Mouse (Mus musculus): ENCODE measurements around the gene Pcolce2. TPM values are rescaled to one million over a fixed set of nuclear protein-coding genes. Genes with fewer than 3 reads are reported as not detected.
A peak's percentile ranks its signal among the peaks of the same experiment; 100 is the strongest.

Pcolce2 gene
- 1.00 and 1.3 TPM in 2 replicates for polyA plus RNA-seq (2015; fragmentation: Nextera tagmentation; extraction: Ambion mirVana)

DNA sequence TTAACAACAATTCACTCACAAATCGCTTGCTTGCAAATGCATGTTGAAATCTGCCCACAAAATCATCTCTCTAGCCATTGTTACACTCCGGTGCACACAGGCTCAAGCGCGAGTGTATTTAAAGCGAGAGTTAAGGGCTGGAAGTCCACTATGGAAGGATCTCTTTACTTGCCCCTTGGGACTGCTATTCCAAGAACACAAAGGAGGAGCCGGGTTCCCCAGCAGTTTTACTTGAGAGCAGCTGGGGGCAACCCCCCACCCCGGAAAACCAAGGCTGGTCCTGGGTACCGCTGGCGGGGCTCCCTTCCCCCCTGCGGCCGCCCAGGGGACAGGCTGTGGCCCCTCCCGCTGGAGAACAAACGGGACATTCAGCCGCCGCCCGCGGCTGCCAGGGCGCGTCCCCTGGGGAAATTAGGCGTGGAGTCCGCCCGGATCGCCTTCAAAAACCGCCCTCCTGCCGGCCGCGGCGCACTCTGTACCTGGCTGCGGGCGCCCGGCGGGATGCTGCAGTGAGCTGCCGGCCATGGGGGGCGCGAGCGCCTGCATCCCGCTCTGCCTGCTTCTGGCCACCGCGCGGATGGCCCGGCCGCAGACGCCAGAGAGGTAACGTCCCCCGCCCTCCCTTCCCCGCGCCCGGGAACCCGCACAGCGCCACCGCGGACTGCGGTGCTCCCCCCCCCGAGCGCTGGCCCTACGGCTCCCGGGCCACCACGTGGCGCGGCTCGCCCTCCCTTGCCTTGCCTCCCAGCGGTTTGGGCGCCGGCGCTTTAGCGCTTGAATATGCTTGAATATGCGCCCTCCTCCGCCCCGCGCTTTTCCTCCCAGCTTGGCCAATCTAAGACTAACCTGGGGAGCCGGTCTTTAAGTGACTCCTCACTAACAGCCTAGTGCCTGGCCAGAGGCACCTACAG is at the start of gene Pcolce2:
Gene Pcolce2 (plus strand): TSS at position 331 of the 911 bp plus-strand sequence.
- Histone ChIP-seq H3K27me3 (ENCODE audit: insufficient read depth, low read length) (peaks cover 38% of the 10 kb centered on the region), H3K4me3 (ENCODE audit: low read length) (peak within 1 kb of the TSS; percentile 67), H3K27ac (ENCODE audit: low read length) (no peak within 1 kb of the TSS), H3K4me1 (ENCODE audit: insufficient read depth, low read length) (peaks cover 5% of the 10 kb centered on the region; the same call in 1 of the 2 replicates), H3K9me3 (ENCODE audit: low read length) (no peaks in the 10 kb centered on the region), H3K9ac (replicated peaks; ENCODE audit: low read length) (peak within 1 kb of the TSS; percentile 70), H3K4me2 (replicated peaks; ENCODE audit: low read depth, low read length) (peak within 1 kb of the TSS; percentile 100), H3K36me3 (ENCODE audit: insufficient read depth, low read length) (no peaks in the 10 kb centered on the region)
- peak; percentile 91 for ATAC-seq (ENCODE audit: low FRiP score, low TSS enrichment)
- WGBS = under 1% methylated on average over 62 of the region's 71 CpGs

DNA sequence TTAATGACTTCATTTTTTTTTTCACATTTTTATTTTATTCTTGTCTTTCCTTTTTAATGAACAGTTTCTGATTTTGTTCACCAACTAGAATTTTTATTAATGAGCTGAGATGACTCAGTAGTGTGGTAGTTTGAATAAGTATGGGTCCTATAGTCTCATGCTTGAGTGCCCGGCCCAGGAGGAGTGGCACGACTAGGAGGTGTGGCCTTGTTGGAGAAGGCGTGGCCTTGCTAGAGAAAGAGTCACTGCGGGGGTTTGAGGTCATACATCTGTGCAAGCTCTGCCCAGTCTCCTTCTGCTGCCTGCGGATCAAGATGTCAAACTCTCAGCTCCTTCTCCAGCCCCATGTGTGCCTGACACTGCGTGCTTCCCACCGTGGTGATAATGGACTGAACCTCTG is 49.3 kb upstream of the Pcolce2 start:
- no peaks in the 10 kb centered on the region for H3K4me1 ChIP-seq (ENCODE audit: insufficient read depth, low read length)
- no peak overlapping the region for H3K4me3 ChIP-seq (ENCODE audit: low read length)
- H3K27me3 ChIP-seq (ENCODE audit: insufficient read depth, low read length) = no peaks in the 10 kb centered on the region
- WGBS = 86% methylated on average over 7 of the region's 7 CpGs
- H3K9me3 ChIP-seq (ENCODE audit: low read length) = no peaks in the 10 kb centered on the region; the same call in 1 of the 2 replicates
- ATAC-seq (ENCODE audit: low FRiP score, low TSS enrichment) = no peak
- no peak overlapping the region for H3K4me2 ChIP-seq (replicated peaks; ENCODE audit: low read depth, low read length)
- no peak overlapping the region for H3K27ac ChIP-seq (ENCODE audit: low read length)
- no peaks in the 10 kb centered on the region for H3K36me3 ChIP-seq (ENCODE audit: insufficient read depth, low read length)
- no peak overlapping the region for H3K9ac ChIP-seq (replicated peaks; ENCODE audit: low read length)

- 0 out of 2 replicates have a peak, but pooled peaks have one; percentile 31 for ATAC-seq (ENCODE audit: low FRiP score, low TSS enrichment)
- no peak overlapping the region for H3K9ac ChIP-seq (replicated peaks; ENCODE audit: low read length)
Observed at GRCm38 (mm10) chr9:95594291-95594690, 43.1 kb upstream of the Pcolce2 start.

GRCm38 (mm10) chr9:95597466-95598178 is 39.8 kb upstream of the Pcolce2 start:
- H3K9ac ChIP-seq (replicated peaks; ENCODE audit: low read length) = no peak overlapping the region
- H3K4me3 ChIP-seq (ENCODE audit: low read length) = no peak overlapping the region; the same call in 1 of the 2 replicates
- no peak overlapping the region for H3K27ac ChIP-seq (ENCODE audit: low read length)
- H3K36me3 ChIP-seq (ENCODE audit: insufficient read depth, low read length) = no peaks in the 10 kb centered on the region
- no peaks in the 10 kb centered on the region for H3K4me1 ChIP-seq (ENCODE audit: insufficient read depth, low read length)
- H3K9me3 ChIP-seq (ENCODE audit: low read length) = no peaks in the 10 kb centered on the region
- 34% methylated on average over 13 of the region's 13 CpGs for WGBS
- H3K27me3 ChIP-seq (ENCODE audit: insufficient read depth, low read length) = no peaks in the 10 kb centered on the region
- H3K4me2 ChIP-seq (replicated peaks; ENCODE audit: low read depth, low read length) = peak overlapping the region; percentile 26
- ATAC-seq (ENCODE audit: low FRiP score, low TSS enrichment) = no peak

More at GRCm38 (mm10) chr9:95594291-95594690, 43.1 kb upstream of the Pcolce2 start:
- Histone ChIP-seq H3K4me3 (ENCODE audit: low read length) (no peak overlapping the region), H3K36me3 (ENCODE audit: insufficient read depth, low read length) (no peaks in the 10 kb centered on the region), H3K9me3 (ENCODE audit: low read length) (no peaks in the 10 kb centered on the region), H3K27ac (ENCODE audit: low read length) (no peak overlapping the region), H3K27me3 (ENCODE audit: insufficient read depth, low read length) (no peaks in the 10 kb centered on the region), H3K4me1 (ENCODE audit: insufficient read depth, low read length) (no peaks in the 10 kb centered on the region), H3K4me2 (replicated peaks; ENCODE audit: low read depth, low read length) (no peak overlapping the region)
- WGBS = 55% methylated on average over 4 of the region's 4 CpGs

GRCm38 (mm10) chr9:95598179-95598721 is 39.2 kb upstream of the Pcolce2 start:
- Histone ChIP-seq H3K4me3 (ENCODE audit: low read length) (no peak overlapping the region; the same call in 1 of the 2 replicates), H3K9ac (replicated peaks; ENCODE audit: low read length) (no peak overlapping the region), H3K4me1 (ENCODE audit: insufficient read depth, low read length) (no peaks in the 10 kb centered on the region), H3K27me3 (ENCODE audit: insufficient read depth, low read length) (no peaks in the 10 kb centered on the region), H3K27ac (ENCODE audit: low read length) (no peak overlapping the region), H3K4me2 (replicated peaks; ENCODE audit: low read depth, low read length) (peak overlapping the region; percentile 26), H3K9me3 (ENCODE audit: low read length) (no peaks in the 10 kb centered on the region), H3K36me3 (ENCODE audit: insufficient read depth, low read length) (no peaks in the 10 kb centered on the region)
- ATAC-seq (ENCODE audit: low FRiP score, low TSS enrichment) = no peak
- WGBS = 48% methylated on average over 19 of the region's 19 CpGs

- no peak overlapping the region for H3K4me2 ChIP-seq (replicated peaks; ENCODE audit: low read depth, low read length)
- no peak for ATAC-seq (ENCODE audit: low FRiP score, low TSS enrichment)
Observed at GRCm38 (mm10) chr9:95599399-95599798, 38.0 kb upstream of the Pcolce2 start.

DNA sequence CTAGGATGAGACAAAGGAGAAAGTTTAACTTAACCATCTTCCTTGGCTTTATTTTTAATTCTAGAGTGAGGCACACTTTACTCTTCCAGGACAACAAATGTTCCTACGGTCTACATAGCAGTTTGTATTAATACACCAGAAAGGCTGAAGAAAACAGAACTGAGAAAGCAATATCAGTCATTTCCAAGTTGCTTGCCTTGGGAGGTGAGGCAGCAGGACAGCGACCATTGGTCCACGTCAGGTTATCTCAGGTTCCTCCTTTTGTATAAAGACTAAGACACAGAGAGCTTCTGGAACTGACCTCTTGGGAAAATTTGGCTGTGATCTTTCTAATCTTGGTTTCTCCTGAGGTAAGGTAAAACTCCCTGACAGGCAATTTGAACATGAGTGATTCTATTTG is 34.6 kb upstream of the Pcolce2 start:
- Histone ChIP-seq H3K9me3 (ENCODE audit: low read length) (no peaks in the 10 kb centered on the region), H3K4me1 (ENCODE audit: insufficient read depth, low read length) (no peaks in the 10 kb centered on the region), H3K4me2 (replicated peaks; ENCODE audit: low read depth, low read length) (no peak overlapping the region), H3K4me3 (ENCODE audit: low read length) (no peak overlapping the region), H3K36me3 (ENCODE audit: insufficient read depth, low read length) (no peaks in the 10 kb centered on the region), H3K27ac (ENCODE audit: low read length) (no peak overlapping the region), H3K27me3 (ENCODE audit: insufficient read depth, low read length) (no peaks in the 10 kb centered on the region), H3K9ac (replicated peaks; ENCODE audit: low read length) (no peak overlapping the region)
- WGBS = 81% methylated on average over 3 of the region's 3 CpGs
- ATAC-seq (ENCODE audit: low FRiP score, low TSS enrichment) = no peak

More at GRCm38 (mm10) chr9:95599399-95599798, 38.0 kb upstream of the Pcolce2 start:
- Histone ChIP-seq H3K27ac (ENCODE audit: low read length) (no peak overlapping the region), H3K9me3 (ENCODE audit: low read length) (no peaks in the 10 kb centered on the region), H3K27me3 (ENCODE audit: insufficient read depth, low read length) (no peaks in the 10 kb centered on the region), H3K9ac (replicated peaks; ENCODE audit: low read length) (no peak overlapping the region), H3K4me1 (ENCODE audit: insufficient read depth, low read length) (no peaks in the 10 kb centered on the region), H3K4me3 (ENCODE audit: low read length) (no peak overlapping the region), H3K36me3 (ENCODE audit: insufficient read depth, low read length) (no peaks in the 10 kb centered on the region)
- WGBS = 88% methylated on average over 4 of the region's 4 CpGs

- 86% methylated on average over 9 of the region's 9 CpGs for WGBS
Observed at GRCm38 (mm10) chr9:95603316-95603715, 34.1 kb upstream of the Pcolce2 start.

GRCm38 (mm10) chr9:95607196-95607595 is 30.2 kb upstream of the Pcolce2 start:
- Histone ChIP-seq H3K27me3 (ENCODE audit: insufficient read depth, low read length) (no peaks in the 10 kb centered on the region), H3K4me3 (ENCODE audit: low read length) (no peak overlapping the region), H3K27ac (ENCODE audit: low read length) (no peak overlapping the region), H3K9ac (replicated peaks; ENCODE audit: low read length) (no peak overlapping the region), H3K4me2 (replicated peaks; ENCODE audit: low read depth, low read length) (no peak overlapping the region), H3K9me3 (ENCODE audit: low read length) (no peaks in the 10 kb centered on the region), H3K4me1 (ENCODE audit: insufficient read depth, low read length) (no peaks in the 10 kb centered on the region), H3K36me3 (ENCODE audit: insufficient read depth, low read length) (no peaks in the 10 kb centered on the region)
- 61% methylated on average over 5 of the region's 5 CpGs for WGBS
- no peak for ATAC-seq (ENCODE audit: low FRiP score, low TSS enrichment)

More at GRCm38 (mm10) chr9:95603316-95603715, 34.1 kb upstream of the Pcolce2 start:
- H3K27ac ChIP-seq (ENCODE audit: low read length) = no peak overlapping the region
- H3K9me3 ChIP-seq (ENCODE audit: low read length) = no peaks in the 10 kb centered on the region
- no peaks in the 10 kb centered on the region for H3K4me1 ChIP-seq (ENCODE audit: insufficient read depth, low read length)
- no peak overlapping the region for H3K4me2 ChIP-seq (replicated peaks; ENCODE audit: low read depth, low read length)
- no peak overlapping the region for H3K9ac ChIP-seq (replicated peaks; ENCODE audit: low read length)
- no peaks in the 10 kb centered on the region for H3K36me3 ChIP-seq (ENCODE audit: insufficient read depth, low read length)
- H3K4me3 ChIP-seq (ENCODE audit: low read length) = no peak overlapping the region
- ATAC-seq (ENCODE audit: low FRiP score, low TSS enrichment) = no peak
- H3K27me3 ChIP-seq (ENCODE audit: insufficient read depth, low read length) = no peaks in the 10 kb centered on the region

All from kidney, embryonic 16.5 days (tissue).